Mouse (Mus musculus): ENCODE results near the gene Mobp. TPM values are rescaled to one million over a fixed set of nuclear protein-coding genes. Genes with fewer than 3 reads are reported as not detected.
A peak's percentile ranks its signal among the peaks of the same experiment; 100 is the strongest.
"Not testable (repeated sequence)": the region's sequence is repeated elsewhere in the genome, so short reads cannot be mapped to it uniquely, and the experiment has no call there.

Mobp gene
- not detected in 2 replicates for polyA plus RNA-seq (2012; rRNA removed)

DNA sequence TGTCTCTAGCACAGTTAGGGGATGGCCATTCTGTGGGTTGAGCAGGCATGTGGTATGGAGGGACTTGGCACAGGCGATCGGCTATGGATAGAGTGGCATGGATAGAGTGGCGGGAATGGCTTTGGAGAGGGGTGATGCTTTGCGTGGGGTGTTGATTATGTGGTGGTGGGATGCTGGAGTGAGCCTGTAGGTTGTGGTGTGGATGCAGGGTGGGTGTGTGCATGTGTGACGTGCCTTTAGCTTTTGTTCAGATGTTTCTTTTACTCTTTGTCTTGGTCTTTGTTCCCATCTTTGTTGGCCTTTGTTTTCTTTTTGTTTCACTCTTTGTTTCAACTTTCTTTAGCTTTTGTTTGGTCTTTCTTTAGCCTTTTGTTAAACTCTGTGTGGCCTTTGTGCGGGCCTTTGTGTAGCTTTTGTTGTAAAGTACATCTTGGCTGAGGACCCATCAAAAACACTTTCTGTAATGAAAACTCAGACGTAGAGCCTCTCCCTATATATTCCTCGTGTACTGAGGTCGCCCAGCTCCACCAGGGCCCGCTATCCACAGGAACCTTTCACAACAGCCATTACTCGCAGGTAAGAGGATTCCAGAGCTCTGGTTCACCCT is at the start of gene Mobp:
TSS of gene Mobp (plus strand) at position 486 of the 607 bp plus-strand sequence.
- Histone ChIP-seq H3K4me3 (ENCODE audit: low read depth, low read length) (no peak within 1 kb of the TSS), H3K27me3 (ENCODE audit: control insufficient read depth, insufficient read depth, low read length) (no peaks in the 10 kb centered on the region), H3K27ac (ENCODE audit: insufficient read depth, low read depth, low read length) (no peak within 1 kb of the TSS), H3K4me1 (ENCODE audit: control insufficient read depth, insufficient read depth, insufficient read length, low read length) (no peaks in the 10 kb centered on the region), H3K36me3 (ENCODE audit: control insufficient read depth, insufficient read depth, low read length) (no peaks in the 10 kb centered on the region)
- 78% methylated on average over 11 of the region's 11 CpGs for WGBS
- no peak for TF ChIP-seq POLR2A (IDR thresholded peaks at IDR 0.05; ENCODE audit: low read depth, low read length)
- TF ChIP-seq CTCF (IDR thresholded peaks at IDR 0.05; ENCODE audit: extremely low read depth, insufficient read length, insufficient replicate concordance, low read depth, low read length), result no peak

DNA sequence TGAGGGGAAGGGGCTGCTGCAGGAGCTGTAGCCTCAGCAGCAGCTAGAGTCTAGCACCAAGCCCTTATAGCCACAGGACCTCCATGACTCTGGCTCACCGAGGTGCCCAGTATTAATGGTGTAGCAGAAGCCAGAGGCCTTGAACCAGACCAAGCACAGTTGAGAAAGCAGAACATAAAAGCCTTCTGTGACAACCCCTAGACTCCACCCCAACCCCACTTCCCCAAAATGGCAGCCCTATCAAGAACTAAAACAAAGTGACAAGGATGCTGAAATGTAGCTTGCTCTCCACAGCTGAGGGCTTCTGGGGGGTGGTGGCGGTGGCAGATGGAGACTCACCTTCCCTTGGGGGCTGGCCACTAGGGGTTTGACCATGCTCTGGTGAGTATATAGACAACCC is 48.3 kb upstream of the Mobp start:
- H3K27ac ChIP-seq (ENCODE audit: insufficient read depth, low read depth, low read length), result no peak overlapping the region
- H3K4me1 ChIP-seq (ENCODE audit: control insufficient read depth, insufficient read depth, insufficient read length, low read length), result no peaks in the 10 kb centered on the region
- WGBS, result 88% methylated on average over 2 of the region's 2 CpGs
- no peaks in the 10 kb centered on the region for H3K36me3 ChIP-seq (ENCODE audit: control insufficient read depth, insufficient read depth, low read length)
- TF ChIP-seq CTCF (IDR thresholded peaks at IDR 0.05; ENCODE audit: extremely low read depth, insufficient read length, insufficient replicate concordance, low read depth, low read length), result no peak
- no peak for TF ChIP-seq POLR2A (IDR thresholded peaks at IDR 0.05; ENCODE audit: low read depth, low read length)
- no peak overlapping the region for H3K4me3 ChIP-seq (ENCODE audit: low read depth, low read length)
- no peaks in the 10 kb centered on the region for H3K27me3 ChIP-seq (ENCODE audit: control insufficient read depth, insufficient read depth, low read length)

DNA sequence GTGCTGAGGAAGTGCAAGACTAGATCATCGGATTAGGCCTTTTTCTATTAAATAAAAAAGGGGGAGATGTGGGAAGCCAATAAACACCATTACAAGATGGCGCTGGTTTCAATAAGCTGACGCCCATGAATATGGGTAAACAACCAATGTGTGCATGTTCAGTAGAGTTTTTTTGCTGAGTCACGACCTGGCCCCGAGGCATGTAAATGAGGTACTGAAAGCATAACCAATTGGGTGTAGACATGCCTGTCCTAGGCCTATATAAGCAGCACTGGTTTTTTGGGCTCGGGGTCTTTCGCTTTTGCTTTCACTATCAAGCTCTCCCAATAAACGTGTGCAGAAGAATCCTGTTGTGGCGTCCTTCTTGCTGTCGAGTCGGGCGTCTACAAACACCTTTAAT is 40.6 kb upstream of the Mobp start:
- not testable (repeated sequence) for H3K36me3 ChIP-seq (ENCODE audit: control insufficient read depth, insufficient read depth, low read length); H3K4me1 ChIP-seq (ENCODE audit: control insufficient read depth, insufficient read depth, insufficient read length, low read length); H3K4me3 ChIP-seq (ENCODE audit: low read depth, low read length); H3K27me3 ChIP-seq (ENCODE audit: control insufficient read depth, insufficient read depth, low read length); H3K27ac ChIP-seq (ENCODE audit: insufficient read depth, low read depth, low read length)
- 92% methylated on average over 12 of the region's 12 CpGs for WGBS

DNA sequence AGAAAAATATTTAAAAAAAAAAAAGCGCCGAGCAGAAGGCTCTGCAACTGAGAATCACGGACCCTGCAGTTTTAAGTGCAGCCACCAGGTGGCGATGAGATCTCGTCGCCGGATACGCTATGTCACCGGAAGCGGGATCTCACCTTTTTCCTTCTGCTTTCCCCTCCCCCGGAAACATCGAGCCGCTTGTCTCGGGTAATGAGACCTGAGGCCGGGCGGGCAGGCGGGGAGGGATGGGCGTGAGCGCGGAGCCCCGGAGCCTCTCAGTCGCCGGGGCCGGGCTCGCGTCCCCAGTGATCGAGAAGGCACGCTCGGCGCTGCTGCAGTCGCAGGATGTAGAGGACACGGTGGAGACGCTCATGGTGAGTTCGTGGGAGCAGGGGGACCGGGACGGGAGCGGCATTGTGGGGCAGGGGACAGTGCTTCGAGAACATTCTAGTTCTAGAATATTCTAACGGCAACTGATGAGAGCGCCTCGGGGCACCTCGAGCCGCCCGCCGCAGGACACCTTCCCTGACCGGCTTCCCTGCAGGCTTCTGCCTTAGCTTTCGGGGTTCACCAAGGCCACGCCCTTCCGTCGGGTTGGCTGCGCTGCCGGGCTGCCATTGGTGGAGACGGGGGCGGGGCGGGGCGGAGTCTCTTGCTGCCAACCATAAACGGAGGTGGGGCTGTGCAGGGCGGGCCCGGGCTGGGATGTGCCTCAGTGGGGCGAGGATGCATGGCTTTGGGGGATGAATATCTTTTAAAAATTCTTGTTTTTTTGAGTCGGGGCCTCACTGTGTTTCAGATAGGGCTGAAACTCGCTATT is 39.1 kb upstream of the Mobp start, which contains the start of gene Slc25a38:
TSS of gene Slc25a38 (plus strand) at position 164 of the 808 bp plus-strand sequence.
- Histone ChIP-seq H3K4me3 (ENCODE audit: low read depth, low read length) (peak within 1 kb of the TSS; percentile 89), H3K27me3 (ENCODE audit: control insufficient read depth, insufficient read depth, low read length) (no peaks in the 10 kb centered on the region), H3K4me1 (ENCODE audit: control insufficient read depth, insufficient read depth, insufficient read length, low read length) (peaks cover 14% of the 10 kb centered on the region), H3K36me3 (ENCODE audit: control insufficient read depth, insufficient read depth, low read length) (no peaks in the 10 kb centered on the region), H3K27ac (ENCODE audit: insufficient read depth, low read depth, low read length) (peak within 1 kb of the TSS; percentile 96)
- under 1% methylated on average over 62 of the region's 62 CpGs for WGBS
- TF ChIP-seq POLR2A (IDR thresholded peaks at IDR 0.05; ENCODE audit: low read depth, low read length) (peak; percentile 86), CTCF (IDR thresholded peaks at IDR 0.05; ENCODE audit: extremely low read depth, insufficient read length, insufficient replicate concordance, low read depth, low read length) (peak; percentile 90)

GRCm38 (mm10) chr9:120111156-120111945 is 38.2 kb upstream of the Mobp start:
- Histone ChIP-seq H3K27ac (ENCODE audit: insufficient read depth, low read depth, low read length) (0 out of 2 replicates have a peak overlapping the region, but pooled peaks have one; percentile 10), H3K4me1 (ENCODE audit: control insufficient read depth, insufficient read depth, insufficient read length, low read length) (peaks cover 18% of the 10 kb centered on the region), H3K27me3 (ENCODE audit: control insufficient read depth, insufficient read depth, low read length) (no peaks in the 10 kb centered on the region), H3K36me3 (ENCODE audit: control insufficient read depth, insufficient read depth, low read length) (0 out of 2 replicates have a peak, but pooled peaks cover under 1% of the 10 kb centered on the region), H3K4me3 (ENCODE audit: low read depth, low read length) (no peak overlapping the region)
- WGBS, result 75% methylated on average over 15 of the region's 15 CpGs
- no peak for TF ChIP-seq CTCF (IDR thresholded peaks at IDR 0.05; ENCODE audit: extremely low read depth, insufficient read length, insufficient replicate concordance, low read depth, low read length)
- TF ChIP-seq POLR2A (IDR thresholded peaks at IDR 0.05; ENCODE audit: low read depth, low read length), result no peak

DNA sequence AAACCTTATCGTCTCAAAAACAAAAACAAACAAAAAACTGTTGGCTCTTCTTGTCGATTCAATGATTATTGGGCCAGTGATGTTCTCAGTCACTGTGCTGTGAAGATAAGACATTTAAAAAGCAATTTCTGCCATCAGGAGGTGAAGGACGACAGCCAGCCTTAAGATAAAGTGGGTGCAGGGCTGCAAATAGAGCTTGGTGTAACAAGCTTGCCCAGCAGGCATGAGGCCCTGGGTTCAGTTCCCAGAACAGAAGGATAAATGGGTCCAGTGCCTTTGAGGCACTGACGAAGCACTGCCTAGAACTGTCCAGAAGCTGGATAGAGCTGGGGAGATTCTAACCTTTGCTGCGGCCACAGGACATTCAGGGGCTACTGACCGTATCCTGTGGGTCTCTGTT is 37.0 kb upstream of the Mobp start:
- TF ChIP-seq POLR2A (IDR thresholded peaks at IDR 0.05; ENCODE audit: low read depth, low read length) (no peak), CTCF (IDR thresholded peaks at IDR 0.05; ENCODE audit: extremely low read depth, insufficient read length, insufficient replicate concordance, low read depth, low read length) (no peak)
- Histone ChIP-seq H3K4me1 (ENCODE audit: control insufficient read depth, insufficient read depth, insufficient read length, low read length) (peaks cover 18% of the 10 kb centered on the region), H3K27ac (ENCODE audit: insufficient read depth, low read depth, low read length) (no peak overlapping the region), H3K36me3 (ENCODE audit: control insufficient read depth, insufficient read depth, low read length) (peaks cover 10% of the 10 kb centered on the region), H3K27me3 (ENCODE audit: control insufficient read depth, insufficient read depth, low read length) (no peaks in the 10 kb centered on the region), H3K4me3 (ENCODE audit: low read depth, low read length) (no peak overlapping the region)
- WGBS, result 88% methylated on average over 6 of the region's 6 CpGs

- Histone ChIP-seq H3K4me1 (ENCODE audit: control insufficient read depth, insufficient read depth, insufficient read length, low read length) (peaks cover 18% of the 10 kb centered on the region), H3K27me3 (ENCODE audit: control insufficient read depth, insufficient read depth, low read length) (no peaks in the 10 kb centered on the region), H3K27ac (ENCODE audit: insufficient read depth, low read depth, low read length) (0 out of 2 replicates have a peak overlapping the region, but pooled peaks have one; percentile 27), H3K36me3 (ENCODE audit: control insufficient read depth, insufficient read depth, low read length) (peaks cover 19% of the 10 kb centered on the region), H3K4me3 (ENCODE audit: low read depth, low read length) (no peak overlapping the region)
- WGBS, result 56% methylated on average over 7 of the region's 7 CpGs
- TF ChIP-seq CTCF (IDR thresholded peaks at IDR 0.05; ENCODE audit: extremely low read depth, insufficient read length, insufficient replicate concordance, low read depth, low read length), result no peak
- TF ChIP-seq POLR2A (IDR thresholded peaks at IDR 0.05; ENCODE audit: low read depth, low read length), result no peak
Measured at GRCm38 (mm10) chr9:120113456-120113855, 36.1 kb upstream of the Mobp start.
